Mouse (Mus musculus) thymus, adult 2 months (tissue): ENCODE measurements around the gene Muc1.

Source experiments
- CTCF ChIP-seq: fragments of 200-500 bp; IDR thresholded peaks from 2 replicates; pipeline ENCODE4 v1.5.1; 2012; ENCODE audit warnings: mild to moderate bottlenecking, control low read depth, low read length, moderate library complexity, borderline replicate concordance; ENCODE audit not compliant: control insufficient read depth, poor library complexity, insufficient read depth; ENCODE audit errors: extremely low read depth
- POLR2A ChIP-seq: fragments of 200-500 bp; IDR thresholded peaks from 2 replicates; pipeline ENCODE4 v1.6.1; 2012; ENCODE audit warnings: mild to moderate bottlenecking, low read length, control low read depth, moderate library complexity; ENCODE audit not compliant: control insufficient read depth, poor library complexity, insufficient read depth; ENCODE audit errors: extremely low read depth

- no peak for TF ChIP-seq CTCF
- TF ChIP-seq POLR2A: no peak
Observed at GRCm38 (mm10) chr3:89218271-89218670, 10.6 kb upstream of the Muc1 start.
